Mouse (Mus musculus) midbrain, embryonic 11.5 days (tissue): Measurements from ENCODE around the gene Rpl34. TPM values are rescaled to one million over a fixed set of nuclear protein-coding genes. Genes with fewer than 3 reads are reported as not detected.

Experiments
- ATAC-seq: fragments of 200-750 bp; cut with Nextera tagmentation; 2 replicates; pipeline ENCODE4 v1.8.0; 2017; ENCODE audit warnings: moderate TSS enrichment, moderate library complexity; ENCODE audit not compliant: low FRiP score
- DNase-seq: peaks from one replicate; pipeline ENCODE4 v3.0.0; 2015; ENCODE audit warnings: low spot score; ENCODE audit errors: missing footprints
- H3K27ac ChIP-seq: fragments of 300-500 bp; sonication (generic); 2 replicates; pipeline ENCODE4 v1.5.1; 2014; ENCODE audit warnings: low read depth, low read length
- H3K27me3 ChIP-seq: fragments of 300-500 bp; sonication (generic); 2 replicates; pipeline ENCODE4 v1.6.1; 2014; ENCODE audit warnings: mild to moderate bottlenecking, low read length, moderate library complexity, mixed read lengths; ENCODE audit not compliant: control insufficient read depth, insufficient read depth
- H3K36me3 ChIP-seq: fragments of 300-500 bp; sonication (generic); 2 replicates; pipeline ENCODE4 v1.6.1; 2014; ENCODE audit warnings: mild to moderate bottlenecking, low read length, moderate library complexity, mixed read lengths; ENCODE audit not compliant: control insufficient read depth, insufficient read depth
- H3K4me1 ChIP-seq: fragments of 300-500 bp; sonication (generic); 2 replicates; pipeline ENCODE4 v1.6.1; 2014; ENCODE audit warnings: low read length; ENCODE audit not compliant: control insufficient read depth, insufficient read depth
- H3K4me2 ChIP-seq: fragments of 300-500 bp; sonication (generic); 2 replicates; pipeline ENCODE4 v1.6.1; 2014; ENCODE audit warnings: mild to moderate bottlenecking, moderate library complexity
- H3K4me3 ChIP-seq: fragments of 300-500 bp; sonication (generic); 2 replicates; pipeline ENCODE4 v1.5.1; 2014; ENCODE audit warnings: low read depth, low read length
- H3K9ac ChIP-seq: fragments of 300-500 bp; sonication (generic); 2 replicates; pipeline ENCODE4 v1.6.1; 2014; ENCODE audit warnings: low read length
- H3K9me3 ChIP-seq: fragments of 300-500 bp; sonication (generic); 2 replicates; pipeline ENCODE4 v1.6.1; 2016; ENCODE audit warnings: low read length; ENCODE audit not compliant: control insufficient read depth
- WGBS: fragments of 180-500 bp; shearing (Covaris S2); extraction: QIAGEN DNeasy Blood & Tissue Kit; methylation state at CpG from one replicate; pipeline ENCODE4 v1.1.7; 2014; 5-methylcytosine and 5-hydroxymethylcytosine counted together
- polyA plus RNA-seq: library from polyadenylated mRNA; unstranded; fragments of >200 nt; fragmentation: Nextera tagmentation; extraction: Ambion mirVana; gene quantifications from 2 replicates; pipeline ENCODE4 v1.2.1, GENCODE M21; 2014

The Rpl34 gene
- 646 and 740 TPM in 2 replicates for polyA plus RNA-seq

- H3K4me1 ChIP-seq = peaks cover 14% of the 10 kb centered on the region; the same call in 1 of the 2 replicates
- under 1% methylated on average over 45 of the region's 45 CpGs for WGBS
- H3K9me3 ChIP-seq = no peaks in the 10 kb centered on the region
- peak within 1 kb of the TSS; percentile 74 for H3K27ac ChIP-seq
- H3K36me3 ChIP-seq = peaks cover 20% of the 10 kb centered on the region
- ATAC-seq (peak; percentile 99), DNase-seq (peak; percentile 99)
- no peaks in the 10 kb centered on the region for H3K27me3 ChIP-seq
- peak within 1 kb of the TSS; percentile 96 for H3K4me3 ChIP-seq
- peak within 1 kb of the TSS; percentile 96 for H3K9ac ChIP-seq
- peak within 1 kb of the TSS; percentile 86 for H3K4me2 ChIP-seq
Measured at GRCm38 (mm10) chr3:130730189-130730653, at the start of gene Rpl34. Rpl34 (minus strand) TSS chr3:130730398.

GRCm38 (mm10) chr3:130768172-130768571 lies 38.0 kb upstream of the Rpl34 start:
- H3K9me3 ChIP-seq = no peaks in the 10 kb centered on the region
- H3K27me3 ChIP-seq = no peaks in the 10 kb centered on the region
- ATAC-seq (no peak), DNase-seq (no peak)
- H3K4me1 ChIP-seq = no peaks in the 10 kb centered on the region
- H3K4me3 ChIP-seq = no peak overlapping the region
- H3K27ac ChIP-seq = no peak overlapping the region
- no peak overlapping the region for H3K4me2 ChIP-seq
- no peak overlapping the region for H3K9ac ChIP-seq
- H3K36me3 ChIP-seq = no peaks in the 10 kb centered on the region
- WGBS = 83% methylated on average over 3 of the region's 3 CpGs

GRCm38 (mm10) chr3:130764091-130764490 lies 33.9 kb upstream of the Rpl34 start:
- Histone ChIP-seq H3K4me3 (no peak overlapping the region), H3K27ac (no peak overlapping the region), H3K9ac (no peak overlapping the region), H3K36me3 (no peaks in the 10 kb centered on the region), H3K4me2 (no peak overlapping the region), H3K4me1 (peaks cover 2% of the 10 kb centered on the region; the same call in 1 of the 2 replicates), H3K27me3 (no peaks in the 10 kb centered on the region), H3K9me3 (no peaks in the 10 kb centered on the region)
- no peak for DNase-seq
- no peak for ATAC-seq
- WGBS = 87% methylated on average over 5 of the region's 5 CpGs

DNA sequence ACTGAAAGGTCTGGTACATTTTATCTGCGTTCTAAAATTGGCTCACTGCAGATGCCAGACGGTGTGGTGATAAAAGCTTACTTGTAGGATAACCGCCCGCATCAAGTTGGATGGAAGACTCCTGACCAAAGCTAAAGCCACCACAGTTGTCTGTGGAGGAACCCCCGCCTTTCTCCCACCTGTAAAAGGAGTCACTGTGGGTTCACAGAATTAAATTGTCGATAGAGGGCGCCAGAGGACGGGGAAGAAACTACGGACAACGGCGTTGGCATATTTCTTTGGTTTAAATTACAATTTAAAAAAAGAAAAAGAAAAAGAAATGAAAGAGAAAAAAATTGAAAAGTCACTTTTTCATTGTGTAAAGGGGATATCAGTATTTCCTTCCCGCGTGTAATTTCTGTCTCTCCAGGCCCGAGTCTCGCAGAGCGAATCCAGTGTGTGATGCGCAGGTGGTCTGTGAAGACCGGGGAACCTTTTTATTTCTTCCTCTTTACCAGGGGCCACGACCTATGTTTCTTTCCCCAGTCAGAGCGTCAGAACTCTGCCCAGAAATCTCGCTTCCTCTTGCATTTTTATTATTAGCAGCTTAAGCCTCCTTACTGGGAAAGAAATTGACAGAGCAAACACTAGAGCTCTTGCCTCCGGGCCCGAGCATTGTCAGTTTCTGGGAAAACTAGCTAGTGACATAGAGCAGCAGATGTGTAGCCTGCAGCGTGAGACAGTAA lies 30.7 kb upstream of the Rpl34 start:
- H3K4me3 ChIP-seq = no peak overlapping the region
- no peak overlapping the region for H3K27ac ChIP-seq
- no peaks in the 10 kb centered on the region for H3K9me3 ChIP-seq
- WGBS = 63% methylated on average over 24 of the region's 24 CpGs
- DNase-seq = peak; percentile 92
- peaks cover 13% of the 10 kb centered on the region for H3K4me1 ChIP-seq
- H3K27me3 ChIP-seq = no peaks in the 10 kb centered on the region
- ATAC-seq = no peak
- no peaks in the 10 kb centered on the region for H3K36me3 ChIP-seq
- H3K9ac ChIP-seq = no peak overlapping the region
- H3K4me2 ChIP-seq = no peak overlapping the region

GRCm38 (mm10) chr3:130758157-130758841 lies 28.1 kb upstream of the Rpl34 start:
- Histone ChIP-seq H3K27ac (peak overlapping the region; percentile 41), H3K9ac (no peak overlapping the region), H3K4me1 (peaks cover 13% of the 10 kb centered on the region), H3K36me3 (no peaks in the 10 kb centered on the region), H3K27me3 (no peaks in the 10 kb centered on the region), H3K4me3 (no peak overlapping the region), H3K4me2 (no peak overlapping the region), H3K9me3 (no peaks in the 10 kb centered on the region)
- 59% methylated on average over 15 of the region's 15 CpGs for WGBS
- ATAC-seq (peak; percentile 69), DNase-seq (peak; percentile 87)

DNA sequence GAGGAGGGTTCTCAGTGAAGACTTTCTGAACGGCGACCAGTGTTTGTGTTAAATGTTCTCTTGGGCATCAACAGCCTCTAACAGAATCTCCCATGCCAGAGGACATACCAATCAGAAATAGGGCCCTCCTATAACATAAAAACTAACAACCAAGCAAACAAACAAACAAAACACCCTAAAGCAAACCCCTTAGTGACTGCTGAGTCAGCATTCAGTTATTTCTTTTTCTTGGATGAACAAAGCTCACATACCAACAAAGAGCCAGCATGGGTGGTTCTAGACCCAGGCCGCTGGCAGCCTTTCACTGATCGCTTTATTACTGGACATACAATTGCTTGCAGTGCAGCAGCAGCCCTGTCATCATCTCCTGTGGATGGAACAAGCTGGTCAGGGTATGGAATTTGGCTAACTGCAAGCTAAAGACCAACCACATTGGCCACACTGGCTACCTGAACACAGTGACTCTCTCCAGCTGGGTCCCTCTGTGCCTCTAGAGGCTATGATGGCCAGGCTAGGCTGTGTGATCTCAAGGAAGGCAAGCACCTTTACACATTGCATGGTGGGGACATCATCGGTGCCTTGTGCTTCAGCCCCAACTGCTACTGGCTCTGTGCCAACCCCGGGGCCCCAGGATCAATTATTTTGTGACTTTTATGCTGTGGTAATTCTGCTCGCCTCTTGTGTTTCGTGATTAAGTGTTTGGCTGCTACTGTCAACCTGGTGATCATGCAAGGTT lies 27.1 kb upstream of the Rpl34 start:
- peak; percentile 88 for DNase-seq
- no peaks in the 10 kb centered on the region for H3K9me3 ChIP-seq
- H3K4me1 ChIP-seq = peaks cover 13% of the 10 kb centered on the region
- H3K36me3 ChIP-seq = no peaks in the 10 kb centered on the region
- H3K27ac ChIP-seq = peak overlapping the region; percentile 4
- H3K4me2 ChIP-seq = no peak overlapping the region
- WGBS = 88% methylated on average over 8 of the region's 8 CpGs
- peak; percentile 55; the same call in 1 of the 2 replicates for ATAC-seq
- H3K27me3 ChIP-seq = no peaks in the 10 kb centered on the region
- no peak overlapping the region for H3K9ac ChIP-seq
- H3K4me3 ChIP-seq = no peak overlapping the region

DNA sequence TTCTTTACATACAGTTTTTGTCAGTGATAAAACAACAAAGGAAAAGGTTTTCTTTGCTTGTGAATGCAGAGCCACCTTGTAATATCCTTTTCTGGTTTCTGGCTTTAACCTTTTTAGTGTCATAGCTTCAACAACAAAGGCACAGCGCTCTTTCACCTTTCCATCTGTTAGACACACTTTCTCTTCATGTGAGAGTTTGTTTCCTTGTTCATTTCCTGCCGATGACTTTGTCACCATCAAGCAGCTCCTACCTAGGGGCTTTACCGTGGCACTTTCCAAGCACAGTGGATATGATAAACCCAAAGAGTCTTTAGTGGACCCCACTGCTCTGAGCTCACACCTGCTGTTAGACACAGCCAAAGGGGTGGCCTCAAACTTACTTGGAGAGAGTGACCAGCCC lies 19.0 kb upstream of the Rpl34 start:
- 86% methylated on average over 3 of the region's 3 CpGs for WGBS
- H3K4me3 ChIP-seq = no peak overlapping the region
- H3K27ac ChIP-seq = no peak overlapping the region
- no peaks in the 10 kb centered on the region for H3K36me3 ChIP-seq
- H3K27me3 ChIP-seq = no peaks in the 10 kb centered on the region
- H3K9ac ChIP-seq = no peak overlapping the region
- no peaks in the 10 kb centered on the region for H3K9me3 ChIP-seq
- no peak overlapping the region for H3K4me2 ChIP-seq
- no peak for ATAC-seq
- H3K4me1 ChIP-seq = peaks cover 9% of the 10 kb centered on the region
- DNase-seq = no peak

DNA sequence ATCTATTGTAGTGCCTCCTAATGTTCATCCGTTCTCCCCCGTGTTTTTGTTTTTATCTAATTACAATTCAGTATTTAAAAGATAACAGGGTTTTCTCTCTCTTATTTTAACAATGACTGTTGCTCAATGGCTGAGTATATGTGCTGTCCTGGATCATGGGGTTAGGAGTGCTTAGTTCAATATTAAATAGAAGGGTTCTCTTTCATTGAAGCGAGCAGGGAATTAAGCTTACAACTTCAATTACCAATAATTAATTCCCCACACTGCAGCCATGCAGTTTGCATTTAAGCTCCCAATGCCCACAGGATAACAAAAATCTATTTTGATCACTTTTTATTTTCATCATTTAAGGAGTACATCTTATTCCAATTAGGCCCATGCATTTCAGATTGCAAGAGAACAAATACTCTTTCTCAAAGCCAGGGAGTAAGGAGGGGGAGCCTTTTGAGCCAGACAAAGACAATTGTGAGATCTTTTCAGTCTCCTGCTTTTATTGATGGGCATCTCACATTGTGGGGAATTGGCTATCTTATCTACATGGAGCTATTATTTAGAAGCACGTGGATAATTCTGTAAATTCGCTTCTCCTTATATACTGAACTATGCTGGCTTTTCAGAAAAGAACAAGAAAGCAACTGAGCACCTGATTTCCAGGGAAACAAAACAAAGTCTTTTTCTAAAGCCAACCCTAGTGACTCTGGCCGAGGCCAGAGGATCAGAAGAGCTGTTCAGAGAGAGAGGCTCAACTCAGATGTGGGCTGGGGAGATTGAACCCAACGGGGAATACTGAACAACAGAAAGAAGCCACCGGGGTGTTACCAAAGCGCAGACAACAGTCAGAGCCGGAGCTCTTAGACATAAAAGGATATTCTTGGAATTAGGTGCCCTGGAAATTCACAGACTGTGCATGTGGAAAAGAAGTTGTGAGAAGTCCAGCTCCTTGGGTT lies 16.7 kb upstream of the Rpl34 start:
- Histone ChIP-seq H3K27me3 (no peaks in the 10 kb centered on the region), H3K4me1 (peaks cover 9% of the 10 kb centered on the region), H3K9me3 (no peaks in the 10 kb centered on the region), H3K36me3 (no peaks in the 10 kb centered on the region), H3K9ac (peak overlapping the region; percentile 12; the same call in 1 of the 2 replicates), H3K4me2 (no peak overlapping the region), H3K4me3 (no peak overlapping the region), H3K27ac (0 out of 2 replicates have a peak overlapping the region, but pooled peaks have one; percentile 30)
- DNase-seq = peak; percentile 69
- WGBS = 36% methylated on average over 10 of the region's 10 CpGs
- ATAC-seq = no peak
